Mouse (Mus musculus) ES-E14 (cell line): ENCODE measurements at regions not wholly inside any gene's neighbourhood (a gene's known extent, or its start where the extent isn't known, plus 50 kb on each side); places are given as distances from the start of the nearest gene placed in this dataset.

Source experiments
- DNase-seq: peaks from one replicate; pipeline ENCODE4 v3.0.0-alpha.2; 2013; ENCODE audit warnings: low read depth, low spot score
- H3K27ac ChIP-seq: 2 replicates; pipeline ENCODE4 v1.5.1; 2012; ENCODE audit warnings: low read depth, mild to moderate bottlenecking, low read length, moderate library complexity, mixed read lengths; ENCODE audit not compliant: poor library complexity, insufficient read depth, severe bottlenecking
- H3K36me3 ChIP-seq: 2 replicates; pipeline ENCODE4 v1.6.1; 2012; ENCODE audit warnings: mild to moderate bottlenecking, low read length, moderate library complexity, mixed read lengths; ENCODE audit not compliant: control insufficient read depth, poor library complexity, insufficient read depth, severe bottlenecking
- H3K4me1 ChIP-seq, 2 experiments: fragments of 150-350 bp in 1 of 2; sonication (generic) in 1 of 2; 2 replicates each; pipeline ENCODE4 v1.6.1; 2012; ENCODE audit warnings: low read length in 2 of 2, mild to moderate bottlenecking in 1 of 2, mixed read lengths in 1 of 2; ENCODE audit not compliant: control insufficient read depth in 2 of 2, insufficient read depth in 2 of 2, poor library complexity in 1 of 2
- H3K4me3 ChIP-seq, 2 experiments: fragments of 150-350 bp in 1 of 2; sonication (generic) in 1 of 2; 2 replicates each; pipeline ENCODE4 v1.5.1; 2012; ENCODE audit warnings: low read length in 2 of 2, low read depth in 1 of 2, mild to moderate bottlenecking in 1 of 2, mixed read lengths in 1 of 2; ENCODE audit not compliant: insufficient read depth in 1 of 2, poor library complexity in 1 of 2, severe bottlenecking in 1 of 2
- H3K9ac ChIP-seq: 2 replicates; pipeline ENCODE4 v1.6.1; 2012; ENCODE audit warnings: low read depth, mild to moderate bottlenecking, low read length, mixed read lengths; ENCODE audit not compliant: poor library complexity, insufficient read depth, severe bottlenecking
- H3K9me3 ChIP-seq: fragments of 150-350 bp; sonication (generic); 2 replicates; pipeline ENCODE4 v1.6.1; 2012; ENCODE audit warnings: low read depth, mild to moderate bottlenecking, low read length; ENCODE audit not compliant: control insufficient read depth, insufficient read depth
- CHD2 ChIP-seq: IDR thresholded peaks from 2 replicates; pipeline ENCODE4 v1.6.1; 2014; ENCODE audit warnings: mild to moderate bottlenecking, low read depth, low read length, inconsistent platforms
- HCFC1 ChIP-seq: IDR thresholded peaks from 2 replicates; pipeline ENCODE4 v1.6.1; 2012; ENCODE audit warnings: low read length, inconsistent platforms, borderline replicate concordance; ENCODE audit not compliant: insufficient read depth
- MAFK ChIP-seq: IDR thresholded peaks from 2 replicates; pipeline ENCODE4 v1.6.1; 2014; ENCODE audit warnings: mild to moderate bottlenecking, low read depth, low read length, inconsistent platforms; ENCODE audit not compliant: insufficient read depth
- ZC3H11A ChIP-seq: IDR thresholded peaks from 2 replicates; pipeline ENCODE4 v1.6.1; 2012; ENCODE audit warnings: low read depth, mild to moderate bottlenecking, inconsistent platforms, low read length, borderline replicate concordance
- ZNF384 ChIP-seq: IDR thresholded peaks from 2 replicates; pipeline ENCODE4 v1.6.1; 2012; ENCODE audit warnings: low read depth, low read length, inconsistent platforms
- in situ Hi-C, 2 experiments: fragments of 600-800 bp; cut with MboI; formaldehyde crosslinking; loops; one replicate each; pipeline ENCODE4 v1.15.1; 2025; ENCODE audit warnings: low sequenced_read_pairs in 2 of 2, inconsistent platforms in 1 of 2; ENCODE audit not compliant: unreplicated experiment in 2 of 2

DNA sequence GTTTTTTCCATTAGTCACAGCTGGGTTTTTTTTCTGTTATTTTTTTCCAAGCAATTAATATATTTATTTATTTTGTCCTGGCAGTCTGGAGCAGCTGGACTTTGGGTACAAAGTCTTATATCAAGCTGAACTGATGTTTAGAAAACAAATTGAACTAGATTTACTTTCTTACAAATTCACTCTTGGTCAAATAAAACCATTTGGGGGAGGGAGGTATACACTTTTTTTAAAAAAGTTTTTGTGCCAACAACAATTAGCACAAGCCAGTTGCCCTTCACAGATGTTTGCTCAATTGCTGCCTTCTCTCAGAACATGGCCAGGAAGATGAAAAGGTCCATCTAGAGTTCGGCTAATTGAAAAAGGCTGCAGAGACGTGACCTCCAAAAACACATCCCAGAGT lies 123.1 kb upstream of the Car8 start:
- Histone ChIP-seq H3K9me3 (no peaks in the 10 kb centered on the region), H3K4me1 (no peaks in the 10 kb centered on the region), H3K27ac (no peak overlapping the region), H3K9ac (no peak overlapping the region), H3K4me3 (no peak overlapping the region), H3K36me3 (no peaks in the 10 kb centered on the region)
- DNase-seq, result no peak
- in situ Hi-C loops, result loop anchor here (25.0 kb wide), 1 partner anchor 375 kb away; no protein-coding TSS in a partner anchor
- no peak for TF ChIP-seq ZNF384
- TF ChIP-seq HCFC1, result no peak
- TF ChIP-seq MAFK, result no peak
- no peak for TF ChIP-seq CHD2
- no peak for TF ChIP-seq ZC3H11A

DNA sequence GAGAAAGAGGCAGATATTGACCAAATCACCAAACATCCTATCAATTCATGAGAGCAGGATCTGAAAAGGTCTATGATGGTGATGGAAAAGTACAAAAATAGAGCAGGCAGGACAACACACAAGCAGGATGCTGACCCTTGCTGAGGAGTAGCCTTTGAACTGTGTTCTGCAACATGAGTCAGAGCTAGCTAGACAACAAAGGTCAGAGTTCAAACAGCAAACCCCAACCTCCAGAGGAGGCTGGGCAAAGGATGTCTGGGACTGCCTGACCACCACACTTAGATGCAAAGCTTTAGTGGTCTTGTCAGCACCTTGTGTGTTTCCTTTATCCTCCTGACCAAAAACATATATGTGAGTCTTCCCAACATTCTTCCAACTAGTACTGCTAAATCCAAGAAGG lies 122.5 kb upstream of the Car8 start:
- no peak overlapping the region for H3K9ac ChIP-seq
- no peaks in the 10 kb centered on the region for H3K4me1 ChIP-seq
- no peak overlapping the region for H3K27ac ChIP-seq
- DNase-seq, result no peak
- in situ Hi-C loops, result loop anchor here (25.0 kb wide), 1 partner anchor 374 kb away; no protein-coding TSS in a partner anchor
- no peaks in the 10 kb centered on the region for H3K9me3 ChIP-seq
- H3K36me3 ChIP-seq, result no peaks in the 10 kb centered on the region
- H3K4me3 ChIP-seq, result no peak overlapping the region
- TF ChIP-seq MAFK, result no peak
- TF ChIP-seq HCFC1, result no peak
- no peak for TF ChIP-seq CHD2
- TF ChIP-seq ZC3H11A, result no peak
- TF ChIP-seq ZNF384, result no peak

DNA sequence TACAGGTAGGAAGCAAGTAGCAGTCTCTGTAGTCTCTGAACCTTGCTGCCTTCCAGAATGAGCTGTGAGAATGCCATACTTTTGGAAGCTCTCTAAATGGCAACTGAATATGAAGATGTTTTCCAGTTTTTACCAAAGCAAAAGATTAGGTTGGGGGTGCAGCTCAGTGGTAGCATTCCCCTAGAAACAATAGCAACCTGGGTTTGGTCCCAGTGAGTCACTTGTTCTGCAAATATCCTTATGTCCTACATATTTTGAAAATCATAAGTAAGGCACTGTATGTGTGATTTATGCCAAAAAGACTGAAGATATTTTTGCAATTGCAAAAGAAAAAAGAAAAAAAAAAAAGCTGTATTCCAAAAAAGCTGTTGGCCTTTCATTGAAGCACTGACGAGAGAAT lies 118.6 kb upstream of the Car8 start:
- Histone ChIP-seq H3K36me3 (no peaks in the 10 kb centered on the region), H3K9ac (no peak overlapping the region), H3K27ac (no peak overlapping the region), H3K4me3 (no peak overlapping the region), H3K9me3 (no peaks in the 10 kb centered on the region), H3K4me1 (no peaks in the 10 kb centered on the region)
- TF ChIP-seq HCFC1, result no peak
- TF ChIP-seq ZNF384, result no peak
- no peak for TF ChIP-seq CHD2
- TF ChIP-seq MAFK, result no peak
- no peak for TF ChIP-seq ZC3H11A
- in situ Hi-C loops, result loop anchor here (25.0 kb wide), 1 partner anchor 370 kb away; no protein-coding TSS in a partner anchor
- DNase-seq, result no peak

DNA sequence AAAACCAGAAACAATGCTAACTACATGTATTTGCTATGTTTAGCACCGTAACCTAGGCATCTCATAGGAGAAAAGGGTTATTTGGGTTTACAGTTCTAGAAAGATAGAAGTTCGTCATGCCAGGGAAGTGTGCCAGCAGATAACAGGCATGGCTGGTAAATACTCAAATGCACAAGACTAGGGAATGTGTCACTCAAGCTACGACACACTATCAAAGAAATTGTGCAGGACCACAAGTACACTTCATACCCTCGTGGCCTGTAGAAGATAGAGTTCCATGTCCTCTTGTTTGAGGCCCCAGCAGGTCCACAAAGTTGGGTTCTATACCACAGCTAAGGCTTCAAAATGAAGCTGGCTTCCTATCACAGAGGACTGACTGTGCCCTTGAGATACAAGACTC lies 103.1 kb upstream of the Car8 start:
- no peak for DNase-seq
- in situ Hi-C loops, result no loop called here
- Histone ChIP-seq H3K9ac (no peak overlapping the region), H3K36me3 (no peaks in the 10 kb centered on the region), H3K4me3 (no peak overlapping the region), H3K4me1 (no peaks in the 10 kb centered on the region), H3K27ac (no peak overlapping the region), H3K9me3 (no peaks in the 10 kb centered on the region)
- TF ChIP-seq ZC3H11A, result no peak
- TF ChIP-seq HCFC1, result no peak
- no peak for TF ChIP-seq MAFK
- TF ChIP-seq ZNF384, result no peak
- TF ChIP-seq CHD2, result no peak

DNA sequence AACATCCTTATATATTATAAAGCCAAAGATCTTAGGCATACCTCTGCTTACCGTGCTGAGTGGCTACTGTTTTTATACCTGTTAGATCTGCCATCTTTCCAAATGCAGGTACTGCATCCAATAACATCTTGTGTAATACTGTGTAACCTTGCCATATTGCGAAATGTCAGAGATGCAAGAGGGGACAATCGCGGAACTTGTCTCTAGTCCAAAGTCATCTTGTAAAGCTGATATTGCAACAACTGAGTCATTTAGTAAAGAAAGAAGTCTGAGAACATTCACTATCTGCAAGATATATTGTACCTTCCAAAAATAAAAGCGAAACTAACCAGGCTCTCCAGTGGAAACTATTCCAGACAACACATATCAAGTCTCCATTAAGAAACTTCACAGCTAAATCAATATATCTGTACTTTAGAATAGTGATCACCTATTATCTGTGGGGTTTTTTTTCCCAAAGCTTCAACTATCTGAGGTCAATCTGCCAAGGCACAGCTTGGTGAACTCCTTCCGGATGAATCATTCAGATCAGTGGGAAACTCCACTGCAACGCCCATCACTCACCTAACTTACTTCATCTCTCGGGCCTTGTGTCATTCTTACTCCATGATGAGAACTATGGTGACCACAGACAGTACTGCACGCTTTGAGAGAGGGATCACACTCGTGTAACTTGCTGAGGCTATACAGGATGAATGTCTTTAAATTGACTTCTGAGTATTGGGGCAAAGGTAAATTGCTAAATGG lies 70.6 kb upstream of the Car8 start:
- in situ Hi-C loops, result no loop called here
- Histone ChIP-seq H3K36me3 (no peaks in the 10 kb centered on the region), H3K9ac (no peak overlapping the region), H3K27ac (no peak overlapping the region), H3K9me3 (no peaks in the 10 kb centered on the region), H3K4me3 (no peak overlapping the region), H3K4me1 (no peaks in the 10 kb centered on the region)
- no peak for DNase-seq
- TF ChIP-seq CHD2 (no peak), ZNF384 (no peak), HCFC1 (no peak), MAFK (no peak)
